Mouse (Mus musculus): ENCODE data around the gene Cdc40. TPM values are rescaled to one million over a fixed set of nuclear protein-coding genes. Genes with fewer than 3 reads are reported as not detected.

Gene Cdc40
- polyA plus RNA-seq, 1 experiment from 2014 or later, result 41.5 TPM

GRCm38 (mm10) chr10:40881236-40881635 lies 1.9 kb downstream of the Cdc40 start:
- Histone ChIP-seq H3K9ac (ENCODE audit: low read length) (no peak overlapping the region), H3K4me1 (replicated peaks; ENCODE audit: control insufficient read depth, insufficient read depth, low read length) (no peaks in the 10 kb centered on the region), H3K27me3 (ENCODE audit: control insufficient read depth, insufficient read depth, low read length) (no peaks in the 10 kb centered on the region), H3K27ac (ENCODE audit: low read depth, low read length) (no peak overlapping the region), H3K4me2 (ENCODE audit: low read depth, low read length, severe bottlenecking) (no peak overlapping the region), H3K36me3 (ENCODE audit: control insufficient read depth, insufficient read depth, low read length) (no peaks in the 10 kb centered on the region), H3K9me3 (ENCODE audit: control insufficient read depth, low read length) (no peaks in the 10 kb centered on the region), H3K4me3 (ENCODE audit: low read depth, low read length) (no peak overlapping the region)
- 84% methylated on average over 3 of the region's 3 CpGs for WGBS
- ATAC-seq (replicated peaks; ENCODE audit: low FRiP score) (no peak), DNase-seq (ENCODE audit: low spot score) (no peak)

- no peaks in the 10 kb centered on the region; the same call in 1 of the 2 replicates for H3K36me3 ChIP-seq (ENCODE audit: control insufficient read depth, insufficient read depth, low read length)
- no peak overlapping the region for H3K4me3 ChIP-seq (ENCODE audit: low read depth, low read length)
- no peak for DNase-seq (ENCODE audit: low spot score)
- no peaks in the 10 kb centered on the region for H3K4me1 ChIP-seq (replicated peaks; ENCODE audit: control insufficient read depth, insufficient read depth, low read length)
- H3K27me3 ChIP-seq (ENCODE audit: control insufficient read depth, insufficient read depth, low read length), result no peaks in the 10 kb centered on the region
- 92% methylated on average over 9 of the region's 9 CpGs for WGBS
- no peak overlapping the region for H3K27ac ChIP-seq (ENCODE audit: low read depth, low read length)
- H3K9me3 ChIP-seq (ENCODE audit: control insufficient read depth, low read length), result no peaks in the 10 kb centered on the region
- ATAC-seq (replicated peaks; ENCODE audit: low FRiP score), result no peak
- H3K4me2 ChIP-seq (ENCODE audit: low read depth, low read length, severe bottlenecking), result no peak overlapping the region
- H3K9ac ChIP-seq (ENCODE audit: low read length), result no peak overlapping the region
These were observed 3.1 kb downstream of the Cdc40 start for GRCm38 (mm10) chr10:40879969-40880368.

- no peaks in the 10 kb centered on the region; the same call in 1 of the 2 replicates for H3K36me3 ChIP-seq (ENCODE audit: control insufficient read depth, insufficient read depth, low read length)
- H3K4me2 ChIP-seq (ENCODE audit: low read depth, low read length, severe bottlenecking), result no peak overlapping the region
- 93% methylated on average over 3 of the region's 3 CpGs for WGBS
- H3K9me3 ChIP-seq (ENCODE audit: control insufficient read depth, low read length), result no peaks in the 10 kb centered on the region
- no peaks in the 10 kb centered on the region for H3K27me3 ChIP-seq (ENCODE audit: control insufficient read depth, insufficient read depth, low read length)
- ATAC-seq (replicated peaks; ENCODE audit: low FRiP score) (no peak), DNase-seq (ENCODE audit: low spot score) (no peak)
- H3K4me3 ChIP-seq (ENCODE audit: low read depth, low read length), result no peak overlapping the region
- no peaks in the 10 kb centered on the region for H3K4me1 ChIP-seq (replicated peaks; ENCODE audit: control insufficient read depth, insufficient read depth, low read length)
- no peak overlapping the region for H3K9ac ChIP-seq (ENCODE audit: low read length)
- H3K27ac ChIP-seq (ENCODE audit: low read depth, low read length), result no peak overlapping the region
These were observed 4.9 kb downstream of the Cdc40 start for GRCm38 (mm10) chr10:40878246-40878645.

- Histone ChIP-seq H3K4me3 (ENCODE audit: low read depth, low read length) (no peak overlapping the region), H3K9ac (ENCODE audit: low read length) (no peak overlapping the region), H3K27me3 (ENCODE audit: control insufficient read depth, insufficient read depth, low read length) (no peaks in the 10 kb centered on the region), H3K36me3 (ENCODE audit: control insufficient read depth, insufficient read depth, low read length) (no peaks in the 10 kb centered on the region; the same call in 1 of the 2 replicates), H3K9me3 (ENCODE audit: control insufficient read depth, low read length) (no peaks in the 10 kb centered on the region), H3K4me1 (replicated peaks; ENCODE audit: control insufficient read depth, insufficient read depth, low read length) (no peaks in the 10 kb centered on the region), H3K27ac (ENCODE audit: low read depth, low read length) (no peak overlapping the region), H3K4me2 (ENCODE audit: low read depth, low read length, severe bottlenecking) (no peak overlapping the region)
- DNase-seq (ENCODE audit: low spot score) (no peak), ATAC-seq (replicated peaks; ENCODE audit: low FRiP score) (no peak)
- WGBS, result 89% methylated on average over 2 of the region's 2 CpGs
These were observed 11.1 kb downstream of the Cdc40 start for GRCm38 (mm10) chr10:40872052-40872451.

GRCm38 (mm10) chr10:40871301-40871700 lies 11.8 kb downstream of the Cdc40 start:
- no peaks in the 10 kb centered on the region for H3K27me3 ChIP-seq (ENCODE audit: control insufficient read depth, insufficient read depth, low read length)
- WGBS, result 91% methylated on average over 2 of the region's 2 CpGs
- no peak for ATAC-seq (replicated peaks; ENCODE audit: low FRiP score)
- no peak overlapping the region for H3K4me2 ChIP-seq (ENCODE audit: low read depth, low read length, severe bottlenecking)
- no peak overlapping the region for H3K9ac ChIP-seq (ENCODE audit: low read length)
- H3K4me3 ChIP-seq (ENCODE audit: low read depth, low read length), result no peak overlapping the region
- no peak overlapping the region for H3K27ac ChIP-seq (ENCODE audit: low read depth, low read length)
- no peaks in the 10 kb centered on the region for H3K9me3 ChIP-seq (ENCODE audit: control insufficient read depth, low read length)
- no peak for DNase-seq (ENCODE audit: low spot score)
- H3K36me3 ChIP-seq (ENCODE audit: control insufficient read depth, insufficient read depth, low read length), result no peaks in the 10 kb centered on the region; the same call in 1 of the 2 replicates
- H3K4me1 ChIP-seq (replicated peaks; ENCODE audit: control insufficient read depth, insufficient read depth, low read length), result no peaks in the 10 kb centered on the region

GRCm38 (mm10) chr10:40868081-40868480 lies 15.0 kb downstream of the Cdc40 start:
- Histone ChIP-seq H3K4me2 (ENCODE audit: low read depth, low read length, severe bottlenecking) (no peak overlapping the region), H3K27me3 (ENCODE audit: control insufficient read depth, insufficient read depth, low read length) (no peaks in the 10 kb centered on the region), H3K9ac (ENCODE audit: low read length) (no peak overlapping the region), H3K4me1 (replicated peaks; ENCODE audit: control insufficient read depth, insufficient read depth, low read length) (no peaks in the 10 kb centered on the region), H3K9me3 (ENCODE audit: control insufficient read depth, low read length) (no peaks in the 10 kb centered on the region), H3K27ac (ENCODE audit: low read depth, low read length) (no peak overlapping the region), H3K4me3 (ENCODE audit: low read depth, low read length) (no peak overlapping the region), H3K36me3 (ENCODE audit: control insufficient read depth, insufficient read depth, low read length) (no peaks in the 10 kb centered on the region)
- 94% methylated on average over 2 of the region's 2 CpGs for WGBS
- no peak for DNase-seq (ENCODE audit: low spot score)
- no peak for ATAC-seq (replicated peaks; ENCODE audit: low FRiP score)

GRCm38 (mm10) chr10:40857599-40857998 lies 25.5 kb downstream of the Cdc40 start:
- ATAC-seq (replicated peaks; ENCODE audit: low FRiP score) (no peak), DNase-seq (ENCODE audit: low spot score) (no peak)
- H3K36me3 ChIP-seq (ENCODE audit: control insufficient read depth, insufficient read depth, low read length), result no peaks in the 10 kb centered on the region
- no peaks in the 10 kb centered on the region for H3K9me3 ChIP-seq (ENCODE audit: control insufficient read depth, low read length)
- H3K4me3 ChIP-seq (ENCODE audit: low read depth, low read length), result no peak overlapping the region
- no peaks in the 10 kb centered on the region for H3K27me3 ChIP-seq (ENCODE audit: control insufficient read depth, insufficient read depth, low read length)
- no peak overlapping the region for H3K9ac ChIP-seq (ENCODE audit: low read length)
- H3K4me1 ChIP-seq (replicated peaks; ENCODE audit: control insufficient read depth, insufficient read depth, low read length), result no peaks in the 10 kb centered on the region
- H3K27ac ChIP-seq (ENCODE audit: low read depth, low read length), result no peak overlapping the region
- H3K4me2 ChIP-seq (ENCODE audit: low read depth, low read length, severe bottlenecking), result no peak overlapping the region
- 93% methylated on average over 8 of the region's 8 CpGs for WGBS

GRCm38 (mm10) chr10:40856703-40857102 lies 26.4 kb downstream of the Cdc40 start:
- Histone ChIP-seq H3K4me3 (ENCODE audit: low read depth, low read length) (no peak overlapping the region), H3K4me2 (ENCODE audit: low read depth, low read length, severe bottlenecking) (no peak overlapping the region), H3K27me3 (ENCODE audit: control insufficient read depth, insufficient read depth, low read length) (no peaks in the 10 kb centered on the region), H3K4me1 (replicated peaks; ENCODE audit: control insufficient read depth, insufficient read depth, low read length) (no peaks in the 10 kb centered on the region), H3K9me3 (ENCODE audit: control insufficient read depth, low read length) (no peaks in the 10 kb centered on the region), H3K9ac (ENCODE audit: low read length) (no peak overlapping the region), H3K36me3 (ENCODE audit: control insufficient read depth, insufficient read depth, low read length) (no peaks in the 10 kb centered on the region), H3K27ac (ENCODE audit: low read depth, low read length) (no peak overlapping the region)
- 94% methylated on average over 7 of the region's 7 CpGs for WGBS
- ATAC-seq (replicated peaks; ENCODE audit: low FRiP score), result no peak
- DNase-seq (ENCODE audit: low spot score), result no peak

GRCm38 (mm10) chr10:40855616-40856015 lies 27.5 kb downstream of the Cdc40 start:
- H3K27me3 ChIP-seq (ENCODE audit: control insufficient read depth, insufficient read depth, low read length), result no peaks in the 10 kb centered on the region
- ATAC-seq (replicated peaks; ENCODE audit: low FRiP score) (no peak), DNase-seq (ENCODE audit: low spot score) (no peak)
- no peak overlapping the region for H3K27ac ChIP-seq (ENCODE audit: low read depth, low read length)
- no peak overlapping the region for H3K4me3 ChIP-seq (ENCODE audit: low read depth, low read length)
- H3K36me3 ChIP-seq (ENCODE audit: control insufficient read depth, insufficient read depth, low read length), result no peaks in the 10 kb centered on the region
- WGBS, result 68% methylated on average over 2 of the region's 2 CpGs
- no peak overlapping the region for H3K9ac ChIP-seq (ENCODE audit: low read length)
- H3K4me1 ChIP-seq (replicated peaks; ENCODE audit: control insufficient read depth, insufficient read depth, low read length), result no peaks in the 10 kb centered on the region
- no peak overlapping the region for H3K4me2 ChIP-seq (ENCODE audit: low read depth, low read length, severe bottlenecking)
- no peaks in the 10 kb centered on the region for H3K9me3 ChIP-seq (ENCODE audit: control insufficient read depth, low read length)

All from forebrain, embryonic 11.5 days (tissue).